Mouse (Mus musculus) adrenal gland, postnatal 0 days (tissue): ENCODE measurements around the gene Slc7a6os. TPM values are rescaled to one million over a fixed set of nuclear protein-coding genes. Genes with fewer than 3 reads are reported as not detected.

ENCODE experiments used
- polyA plus RNA-seq: library from polyadenylated mRNA; unstranded; fragments of >200 nt; fragmentation: Nextera tagmentation; extraction: Ambion mirVana; gene quantifications from 2 replicates; pipeline ENCODE4 v1.2.1, GENCODE M21; 2015

The Slc7a6os gene
- polyA plus RNA-seq: 19.7 and 26.9 TPM in 2 replicates

DNA sequence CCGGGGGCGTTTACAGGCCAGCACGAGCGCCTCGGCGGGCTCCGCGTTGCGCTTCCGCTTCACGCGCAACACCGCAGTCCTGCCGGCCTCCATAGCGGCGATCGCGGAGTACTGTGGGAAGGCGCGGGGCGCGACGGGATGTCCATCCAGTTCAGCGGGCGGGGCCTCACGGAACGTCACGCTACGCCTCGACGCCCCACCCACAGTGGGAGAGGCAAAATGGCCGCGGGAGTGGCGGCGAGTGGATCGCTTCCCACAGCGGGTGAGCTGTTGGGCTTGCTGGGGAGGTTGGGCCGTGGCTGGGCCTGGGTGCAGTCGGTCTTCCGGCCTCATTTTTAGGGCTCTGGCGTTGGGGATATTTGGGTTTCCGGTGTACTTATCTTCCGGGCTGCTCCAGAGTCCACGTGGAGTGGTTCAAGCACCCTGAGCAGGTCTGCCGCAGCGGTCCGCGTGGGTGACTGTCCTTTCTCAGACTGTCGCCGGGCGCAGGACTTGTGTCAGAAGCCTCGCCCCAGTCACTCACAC, at the start of gene Slc7a6os, which contains the start of gene Prmt7:
TSS of gene Slc7a6os (minus strand) at position 115 of the 525 bp plus-strand sequence.
TSS of gene Prmt7 (plus strand) at position 116 of the 525 bp plus-strand sequence.

DNA sequence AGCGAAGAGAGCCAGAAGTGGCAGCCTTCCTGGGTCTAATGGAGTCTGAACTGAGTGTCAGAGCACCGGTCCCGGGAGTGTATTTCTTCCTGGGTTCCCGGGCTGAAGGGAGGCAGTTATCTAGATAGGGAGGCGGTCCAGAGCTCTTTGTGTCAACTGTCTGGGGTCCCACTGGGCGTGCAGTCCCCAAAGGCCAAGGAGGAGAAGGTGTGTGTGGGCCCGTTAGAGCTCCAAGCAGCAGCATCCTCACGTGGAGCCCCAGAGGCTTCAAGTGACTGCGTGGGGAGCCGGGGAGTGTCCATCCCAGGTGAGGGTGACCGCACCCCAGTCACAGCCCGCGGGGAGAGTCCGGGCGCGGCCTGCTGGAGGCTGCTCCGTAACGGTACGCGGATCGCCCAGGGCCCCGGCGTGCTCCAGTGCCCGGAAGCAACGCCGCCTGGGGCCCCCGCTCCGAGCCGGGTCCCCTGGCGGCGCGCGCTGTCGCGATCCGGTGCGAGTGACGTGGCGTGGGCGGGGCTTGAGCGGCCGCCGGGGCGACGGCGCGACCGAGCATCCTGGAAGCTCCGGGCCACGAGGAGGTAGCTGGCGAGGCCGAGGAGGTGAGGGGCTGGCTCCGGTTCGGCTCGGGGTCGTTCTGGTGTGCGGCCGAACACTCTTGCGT, 42.2 kb downstream of the Slc7a6os start, which contains the start of gene Slc7a6:
TSS of gene Slc7a6 (plus strand) at position 502 of the 661 bp plus-strand sequence.

Other genes starting within 250 kb of the Slc7a6os start
- 15.6 and 22.9 TPM in 2 replicates for gene Slc12a4, start 244.8 kb downstream of the Slc7a6os start, polyA plus RNA-seq
- gene Dpep3, start 231.5 kb downstream of the Slc7a6os start, polyA plus RNA-seq: 0.11 TPM in 1 of 2 replicates, not detected in the other
- gene Dus2, start 219.6 kb downstream of the Slc7a6os start, polyA plus RNA-seq: 8.6 and 12.1 TPM in 2 replicates
- 0.16 TPM in 1 of 2 replicates, not detected in the other for gene Dpep2nb, start 205.0 kb downstream of the Slc7a6os start, polyA plus RNA-seq
- 12.6 and 16.5 TPM in 2 replicates for gene Ddx28, start 199.1 kb downstream of the Slc7a6os start, polyA plus RNA-seq
- gene Nfatc3, start 152.1 kb downstream of the Slc7a6os start, polyA plus RNA-seq: 2.5 and 4.6 TPM in 2 replicates
- gene Esrp2, start 74.0 kb downstream of the Slc7a6os start, polyA plus RNA-seq: 1.5 and 1.6 TPM in 2 replicates
- 10.2 and 10.5 TPM in 2 replicates for gene Pla2g15, start 60.5 kb downstream of the Slc7a6os start, polyA plus RNA-seq
- 16.3 and 24.3 TPM in 2 replicates for gene Slc7a6, start 42.1 kb downstream of the Slc7a6os start, polyA plus RNA-seq
- gene Prmt7, start within 50 bp of the Slc7a6os start, polyA plus RNA-seq: 18.5 and 22.1 TPM in 2 replicates
- gene Smpd3, start 127.1 kb upstream of the Slc7a6os start, polyA plus RNA-seq: 10.8 and 20.6 TPM in 2 replicates
- gene Zfp90, start 204.4 kb upstream of the Slc7a6os start, polyA plus RNA-seq: 13.4 and 15.4 TPM in 2 replicates